Mouse (Mus musculus): ENCODE data around the gene Usp12. TPM values are rescaled to one million over a fixed set of nuclear protein-coding genes. Genes with fewer than 3 reads are reported as not detected.

The Usp12 gene
- total RNA-seq (2014; rRNA removed) (15.5 and 20.7 TPM in 2 replicates), polyA plus RNA-seq (2015; fragmentation: Nextera tagmentation; extraction: Ambion mirVana) (13.2 TPM in 2 replicates)

DNA sequence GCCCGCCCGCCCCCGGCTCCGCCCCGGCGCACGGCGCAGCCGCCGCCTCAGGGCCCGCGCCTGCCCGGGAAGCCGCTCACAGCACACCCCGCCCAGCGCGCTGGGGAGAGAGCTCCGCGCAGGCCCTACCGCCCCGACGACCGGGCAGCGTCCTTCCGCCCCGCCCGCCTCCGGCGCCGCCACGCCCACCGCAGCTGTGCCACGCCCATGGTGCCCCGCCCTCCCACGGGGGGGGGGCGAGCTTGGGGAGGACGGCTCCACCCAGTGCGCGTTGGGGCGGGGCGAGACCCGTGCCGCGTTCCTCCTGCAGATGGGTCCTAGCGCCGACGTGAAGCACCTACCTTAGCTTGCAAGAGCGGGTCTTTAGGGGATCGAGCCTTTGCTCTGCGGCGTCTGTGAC lies at the start of gene Usp12:
TSS of gene Usp12 (minus strand) at position 154 of the 400 bp plus-strand sequence.
- TF ChIP-seq CTCF (IDR thresholded peaks at IDR 0.05; ENCODE audit: low read depth): no peak
- peak within 1 kb of the TSS; percentile 93 for H3K4me3 ChIP-seq (ENCODE audit: low read length)
- no peaks in the 10 kb centered on the region for H3K27me3 ChIP-seq (ENCODE audit: insufficient read depth, low read length)
- DNase-seq (ENCODE audit: low spot score): peak; percentile 97
- no peaks in the 10 kb centered on the region for H3K36me3 ChIP-seq (ENCODE audit: insufficient read depth, low read length)
- no peaks in the 10 kb centered on the region for H3K9me3 ChIP-seq (ENCODE audit: low read length)
- WGBS: under 1% methylated on average over 29 of the region's 51 CpGs
- H3K27ac ChIP-seq: peak within 1 kb of the TSS; percentile 91
- H3K4me2 ChIP-seq (ENCODE audit: low read depth, low read length): peak within 1 kb of the TSS; percentile 87
- peaks cover 24% of the 10 kb centered on the region for H3K4me1 ChIP-seq (ENCODE audit: insufficient read depth, low read length)
- ATAC-seq: peak; percentile 97
- H3K9ac ChIP-seq (replicated peaks; ENCODE audit: low read length): peak within 1 kb of the TSS; percentile 87

DNA sequence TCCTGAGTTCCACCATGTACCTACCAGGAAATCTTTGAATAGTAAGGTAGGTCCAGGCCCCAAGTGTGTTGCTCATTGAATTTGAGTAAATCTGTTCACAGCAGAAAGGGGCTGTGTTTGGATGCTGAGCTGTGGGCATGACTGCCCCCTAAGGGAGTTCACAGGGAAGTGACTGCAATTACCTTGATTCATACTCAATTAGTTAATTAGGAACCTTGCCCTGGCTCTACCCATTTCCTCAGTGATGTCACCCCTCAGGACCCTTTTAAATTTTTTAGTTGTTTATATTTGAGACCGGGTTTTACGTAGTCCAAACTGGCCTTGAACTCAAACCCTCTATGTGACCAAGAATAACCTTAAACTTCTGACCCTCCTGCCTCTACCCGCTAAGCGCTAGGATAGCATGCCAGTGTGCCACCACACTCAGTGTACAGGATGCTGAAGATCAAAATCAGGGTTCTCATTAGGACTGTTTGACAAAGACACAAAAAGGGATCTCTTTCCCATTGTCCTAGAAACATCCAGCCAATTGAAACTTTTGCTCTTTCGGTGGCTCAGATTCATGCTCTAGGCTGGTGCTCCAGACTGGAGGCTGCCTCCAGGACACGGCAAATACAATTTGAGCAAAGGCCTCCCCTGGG lies 49.6 kb upstream of the Usp12 start:
- peak overlapping the region; percentile 100 for H3K4me2 ChIP-seq (ENCODE audit: low read depth, low read length)
- peak; percentile 34 for ATAC-seq
- H3K4me1 ChIP-seq (ENCODE audit: insufficient read depth, low read length): no peaks in the 10 kb centered on the region
- peak overlapping the region; percentile 70 for H3K4me3 ChIP-seq (ENCODE audit: low read length)
- 16% methylated on average over 6 of the region's 6 CpGs for WGBS
- 0 out of 2 replicates have a peak overlapping the region, but pooled peaks have one; percentile 68 for H3K27ac ChIP-seq
- no peaks in the 10 kb centered on the region for H3K36me3 ChIP-seq (ENCODE audit: insufficient read depth, low read length)
- peak overlapping the region; percentile 67 for H3K9ac ChIP-seq (replicated peaks; ENCODE audit: low read length)
- no peaks in the 10 kb centered on the region for H3K9me3 ChIP-seq (ENCODE audit: low read length)
- TF ChIP-seq CTCF (IDR thresholded peaks at IDR 0.05; ENCODE audit: low read depth): peak; percentile 57
- peak; percentile 33 for DNase-seq (ENCODE audit: low spot score)
- no peaks in the 10 kb centered on the region for H3K27me3 ChIP-seq (ENCODE audit: insufficient read depth, low read length)

DNA sequence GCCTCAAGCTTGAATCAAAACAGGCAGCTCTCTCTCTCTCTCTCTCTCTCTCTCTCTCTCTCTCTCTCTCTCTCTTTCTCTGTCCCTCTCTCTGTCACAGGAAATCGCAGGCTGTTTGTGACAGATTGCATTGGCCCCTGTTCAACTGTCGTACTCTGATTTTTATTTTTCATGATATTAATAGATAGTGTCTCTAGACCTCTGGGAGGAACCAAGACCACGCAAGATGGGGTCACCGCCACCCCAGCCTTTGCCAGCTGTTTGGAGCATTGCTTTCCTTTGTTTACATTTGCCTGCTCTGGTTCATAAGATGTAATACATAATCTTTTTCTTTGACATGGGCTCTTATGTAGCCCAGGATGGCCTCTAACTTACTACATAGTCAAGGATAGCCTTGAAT lies 47.2 kb upstream of the Usp12 start:
- Histone ChIP-seq H3K4me2 (ENCODE audit: low read depth, low read length) (no peak overlapping the region), H3K27me3 (ENCODE audit: insufficient read depth, low read length) (no peaks in the 10 kb centered on the region), H3K9me3 (ENCODE audit: low read length) (no peaks in the 10 kb centered on the region), H3K36me3 (ENCODE audit: insufficient read depth, low read length) (peaks cover 14% of the 10 kb centered on the region; the same call in 1 of the 2 replicates), H3K4me3 (ENCODE audit: low read length) (no peak overlapping the region), H3K4me1 (ENCODE audit: insufficient read depth, low read length) (no peaks in the 10 kb centered on the region), H3K27ac (no peak overlapping the region), H3K9ac (replicated peaks; ENCODE audit: low read length) (no peak overlapping the region)
- ATAC-seq (no peak), DNase-seq (ENCODE audit: low spot score) (no peak)
- 92% methylated on average over 4 of the region's 4 CpGs for WGBS
- no peak for TF ChIP-seq CTCF (IDR thresholded peaks at IDR 0.05; ENCODE audit: low read depth)

DNA sequence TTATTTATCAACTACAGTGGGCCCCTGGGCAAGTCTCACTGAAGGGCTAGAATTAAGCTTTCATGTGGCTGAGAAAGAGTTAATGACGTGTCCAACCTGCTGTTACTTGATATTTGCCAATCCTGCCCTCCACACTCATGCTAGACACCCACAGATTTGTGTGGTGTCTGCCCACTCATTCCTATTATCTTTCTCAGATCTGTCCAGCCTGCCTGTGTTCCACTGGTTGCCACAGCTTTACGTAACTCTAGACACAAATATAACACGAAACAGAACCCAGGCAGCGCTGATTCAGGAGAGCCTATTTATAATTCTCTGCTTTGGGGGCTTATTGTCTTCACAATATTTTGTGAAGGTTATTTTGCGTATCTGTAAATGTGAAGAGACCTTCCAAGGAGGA lies 46.5 kb upstream of the Usp12 start:
- Histone ChIP-seq H3K27ac (no peak overlapping the region), H3K36me3 (ENCODE audit: insufficient read depth, low read length) (peaks cover 20% of the 10 kb centered on the region; the same call in 1 of the 2 replicates), H3K4me3 (ENCODE audit: low read length) (no peak overlapping the region), H3K9me3 (ENCODE audit: low read length) (no peaks in the 10 kb centered on the region), H3K4me2 (ENCODE audit: low read depth, low read length) (no peak overlapping the region), H3K27me3 (ENCODE audit: insufficient read depth, low read length) (no peaks in the 10 kb centered on the region), H3K4me1 (ENCODE audit: insufficient read depth, low read length) (no peaks in the 10 kb centered on the region), H3K9ac (replicated peaks; ENCODE audit: low read length) (no peak overlapping the region)
- no peak for TF ChIP-seq CTCF (IDR thresholded peaks at IDR 0.05; ENCODE audit: low read depth)
- DNase-seq (ENCODE audit: low spot score): no peak
- WGBS: 90% methylated on average over 5 of the region's 5 CpGs
- ATAC-seq: no peak

DNA sequence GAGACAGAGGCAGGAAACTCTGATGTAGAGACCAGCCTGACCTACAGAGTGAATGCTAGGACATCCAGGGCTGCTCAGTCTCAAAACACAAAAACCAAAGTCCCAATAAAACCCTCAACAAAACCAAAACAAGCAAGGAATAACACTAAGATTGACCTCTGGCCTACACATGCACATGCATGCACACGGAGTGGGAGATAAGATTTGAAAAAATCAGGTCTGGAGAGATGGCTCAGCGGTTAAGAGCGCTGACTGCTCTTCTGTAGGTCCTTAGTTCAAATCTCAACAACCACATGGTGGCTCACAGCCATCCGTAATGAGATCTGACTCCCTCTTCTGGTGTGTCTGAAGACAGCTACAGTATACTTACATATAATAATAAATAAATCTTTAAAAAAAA lies 45.6 kb upstream of the Usp12 start:
- ATAC-seq (no peak), DNase-seq (ENCODE audit: low spot score) (no peak)
- Histone ChIP-seq H3K9me3 (ENCODE audit: low read length) (no peaks in the 10 kb centered on the region), H3K27me3 (ENCODE audit: insufficient read depth, low read length) (no peaks in the 10 kb centered on the region), H3K27ac (no peak overlapping the region), H3K9ac (replicated peaks; ENCODE audit: low read length) (no peak overlapping the region), H3K4me3 (ENCODE audit: low read length) (no peak overlapping the region), H3K4me2 (ENCODE audit: low read depth, low read length) (no peak overlapping the region), H3K36me3 (ENCODE audit: insufficient read depth, low read length) (peaks cover 24% of the 10 kb centered on the region; the same call in 1 of the 2 replicates), H3K4me1 (ENCODE audit: insufficient read depth, low read length) (no peaks in the 10 kb centered on the region)
- no peak for TF ChIP-seq CTCF (IDR thresholded peaks at IDR 0.05; ENCODE audit: low read depth)
- WGBS: 81% methylated on average over 4 of the region's 4 CpGs

DNA sequence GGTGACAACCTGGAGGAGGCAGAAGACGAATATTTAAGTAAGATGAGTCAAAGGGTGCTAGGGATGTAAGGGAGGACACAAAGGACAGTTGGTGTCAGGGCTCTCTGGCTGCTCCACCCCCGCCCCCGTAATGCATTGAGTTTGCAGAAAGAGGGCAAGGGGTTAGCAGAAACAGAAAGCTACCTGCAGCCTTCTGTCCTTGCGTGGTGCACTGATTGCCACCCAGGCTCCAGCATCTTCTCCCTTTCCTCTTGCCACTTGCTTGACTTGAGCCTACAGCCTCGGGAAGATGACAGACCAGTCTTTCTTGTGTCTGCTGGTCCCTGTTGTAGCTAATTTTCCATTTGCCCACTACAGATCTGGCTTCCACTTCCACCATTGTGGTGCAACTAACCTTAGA lies 45.0 kb upstream of the Usp12 start:
- no peak for TF ChIP-seq CTCF (IDR thresholded peaks at IDR 0.05; ENCODE audit: low read depth)
- WGBS: 47% methylated on average over 5 of the region's 5 CpGs

More for the DNA sequence above, 45.0 kb upstream of the Usp12 start:
- DNase-seq (ENCODE audit: low spot score): no peak
- Histone ChIP-seq H3K4me2 (ENCODE audit: low read depth, low read length) (no peak overlapping the region), H3K27me3 (ENCODE audit: insufficient read depth, low read length) (no peaks in the 10 kb centered on the region), H3K9ac (replicated peaks; ENCODE audit: low read length) (no peak overlapping the region), H3K27ac (no peak overlapping the region), H3K4me1 (ENCODE audit: insufficient read depth, low read length) (no peaks in the 10 kb centered on the region), H3K36me3 (ENCODE audit: insufficient read depth, low read length) (peaks cover 29% of the 10 kb centered on the region; the same call in 1 of the 2 replicates), H3K9me3 (ENCODE audit: low read length) (no peaks in the 10 kb centered on the region), H3K4me3 (ENCODE audit: low read length) (no peak overlapping the region)
- ATAC-seq: no peak
